Mouse (Mus musculus): ENCODE data around the gene Neurl4.

The Neurl4 gene

GRCm38 (mm10) chr11:69932254-69932653 is 31.4 kb downstream of the Neurl4 start:
- DNase-seq (ENCODE audit: low spot score), result no peak

- no peak for DNase-seq (ENCODE audit: low spot score)
Measured at GRCm38 (mm10) chr11:69933066-69933465, 32.2 kb downstream of the Neurl4 start.

GRCm38 (mm10) chr11:69934169-69934568 is 33.3 kb downstream of the Neurl4 start:
- peak; percentile 91 for DNase-seq (ENCODE audit: low spot score)

DNA sequence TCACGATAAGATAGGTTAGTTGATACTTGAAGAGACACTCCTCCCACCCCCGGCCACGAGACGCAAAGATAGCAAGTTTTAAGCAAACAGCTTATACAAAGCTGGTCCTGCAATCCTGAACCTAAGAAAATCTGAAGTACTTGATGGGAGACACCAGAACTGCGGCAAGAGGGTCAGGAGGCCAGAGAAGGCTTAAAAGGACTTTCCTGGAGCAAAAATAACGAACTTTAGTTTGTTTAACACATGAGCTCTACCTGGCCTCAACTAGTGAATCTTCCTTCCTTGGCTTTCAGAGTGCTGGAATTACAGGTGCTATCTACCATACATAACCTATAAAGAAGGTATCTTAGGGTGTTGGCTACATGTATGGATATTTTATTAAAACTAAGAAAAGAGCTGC is 33.8 kb downstream of the Neurl4 start:
- no peak for DNase-seq (ENCODE audit: low spot score)

GRCm38 (mm10) chr11:69935137-69935879 is 34.4 kb downstream of the Neurl4 start, which contains the start of gene Ybx2:
Gene Ybx2 (plus strand): TSS chr11:69935796.
- peak; percentile 82 for DNase-seq (ENCODE audit: low spot score)

GRCm38 (mm10) chr11:69936156-69936555 is 35.3 kb downstream of the Neurl4 start:
- DNase-seq (ENCODE audit: low spot score), result no peak

GRCm38 (mm10) chr11:69936714-69937347 is 36.0 kb downstream of the Neurl4 start:
- DNase-seq (ENCODE audit: low spot score), result no peak

- no peak for DNase-seq (ENCODE audit: low spot score)
Measured at GRCm38 (mm10) chr11:69937385-69937784, 36.5 kb downstream of the Neurl4 start.

- DNase-seq (ENCODE audit: low spot score), result no peak
Measured at GRCm38 (mm10) chr11:69937834-69938233, 37.0 kb downstream of the Neurl4 start.

DNA sequence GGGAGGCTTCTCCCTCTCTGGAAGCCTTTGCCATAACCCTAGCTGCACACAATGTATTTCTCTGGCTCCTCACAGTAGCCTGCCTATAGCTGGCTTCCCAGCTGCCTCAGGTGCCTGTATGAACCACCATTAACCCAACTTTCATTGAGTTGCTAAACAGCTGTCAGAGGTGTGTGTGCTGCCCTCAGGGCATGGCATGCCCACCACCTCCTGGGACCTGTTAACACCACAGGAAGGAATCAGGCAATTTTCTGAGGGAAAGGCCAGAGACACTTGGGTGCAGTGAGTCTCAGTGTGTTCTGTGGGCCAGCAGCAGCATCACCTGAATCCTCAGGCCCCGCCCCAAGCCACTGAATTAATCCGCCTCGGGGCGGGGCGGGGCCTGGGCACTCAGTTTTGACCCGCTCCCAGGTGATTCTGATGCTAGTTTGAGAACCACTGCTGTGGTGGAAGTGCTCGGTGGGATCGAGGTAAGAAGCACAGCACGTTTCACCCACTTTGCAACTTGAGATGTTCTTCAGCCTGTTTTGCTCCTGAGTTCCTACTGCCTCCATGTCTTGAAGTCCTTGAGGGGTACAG is 37.6 kb downstream of the Neurl4 start:
- no peak for DNase-seq (ENCODE audit: low spot score)

- no peak for DNase-seq (ENCODE audit: low spot score)
Measured at GRCm38 (mm10) chr11:69939181-69939580, 38.3 kb downstream of the Neurl4 start.

DNA sequence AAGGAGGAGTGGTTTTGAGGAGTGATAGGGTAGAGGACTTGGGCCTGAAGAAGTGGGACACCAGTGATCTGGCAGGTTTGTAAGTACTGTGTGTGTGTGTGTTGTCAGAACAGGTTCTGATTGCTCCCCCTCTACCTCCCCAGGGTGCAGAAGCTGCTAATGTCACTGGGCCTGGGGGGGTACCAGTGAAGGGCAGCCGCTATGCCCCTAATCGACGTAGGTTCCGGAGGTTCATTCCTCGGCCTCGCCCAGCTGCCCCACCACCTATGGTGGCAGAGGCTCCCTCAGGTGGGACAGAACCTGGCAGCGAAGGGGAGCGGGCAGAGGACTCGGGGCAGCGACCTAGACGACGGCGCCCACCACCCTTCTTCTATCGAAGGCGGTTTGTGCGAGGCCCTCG is 38.9 kb downstream of the Neurl4 start:
- DNase-seq (ENCODE audit: low spot score), result no peak

DNA sequence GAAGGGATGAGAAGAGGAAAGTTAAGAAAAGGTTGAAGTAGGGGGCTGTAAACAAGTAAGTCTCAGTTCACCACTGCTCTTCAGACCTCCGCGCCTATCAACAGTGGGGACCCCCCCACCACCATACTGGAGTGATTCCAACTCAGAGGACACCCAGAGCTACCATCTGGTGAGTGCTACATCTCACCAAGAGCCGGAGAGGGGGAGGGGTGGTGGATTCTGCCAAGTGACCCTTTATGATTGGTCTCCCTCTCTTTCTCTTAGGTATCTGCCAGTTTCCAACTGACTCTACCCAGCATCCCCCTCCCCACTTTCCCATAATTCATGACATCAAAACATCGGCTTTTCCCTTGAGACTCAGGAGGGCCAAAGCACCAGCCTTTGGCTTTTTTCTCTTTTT is 40.1 kb downstream of the Neurl4 start:
- DNase-seq (ENCODE audit: low spot score), result no peak

GRCm38 (mm10) chr11:69945216-69945615 is 44.3 kb downstream of the Neurl4 start:
- no peak for DNase-seq (ENCODE audit: low spot score)

DNA sequence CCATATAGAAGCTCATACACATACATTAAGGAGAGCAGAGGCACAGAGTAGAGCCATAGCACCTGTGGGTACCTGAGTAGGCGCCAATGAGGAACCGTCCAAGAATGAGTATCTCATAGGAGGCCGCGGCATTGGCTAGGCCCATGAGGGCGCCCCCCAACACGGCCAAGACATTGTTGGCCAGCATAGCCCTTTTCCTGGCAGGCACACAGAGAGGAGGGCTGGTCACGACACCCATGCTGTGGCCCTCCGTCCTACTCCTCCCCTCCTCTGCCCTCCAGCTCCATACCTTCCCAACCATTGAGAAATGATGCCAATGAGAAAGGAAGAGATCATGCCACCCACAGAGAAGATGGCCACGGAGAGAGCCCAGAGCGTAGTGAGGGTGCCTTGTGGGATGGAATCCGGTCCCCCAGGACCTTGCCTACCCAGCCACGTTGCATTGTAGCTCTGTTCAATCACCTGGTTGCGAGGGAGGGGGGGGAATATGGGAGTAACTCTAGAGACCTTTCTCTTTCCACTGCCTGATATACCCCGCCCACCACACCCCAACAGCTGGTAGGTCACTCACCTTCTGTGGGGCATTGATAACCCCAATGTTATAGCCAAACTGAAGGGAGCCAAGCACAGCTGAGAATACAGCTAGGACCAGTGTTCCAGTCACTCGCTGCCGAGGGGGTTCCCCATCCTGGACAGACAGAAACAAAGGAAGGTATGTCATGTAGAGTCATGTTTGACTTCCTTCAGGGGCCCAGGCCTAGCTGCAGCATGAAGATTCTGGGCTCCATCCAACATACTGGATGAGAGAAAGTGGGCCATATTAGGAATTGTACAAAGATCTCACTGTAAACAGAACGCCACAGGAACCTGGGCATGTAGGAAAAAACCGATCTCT is 45.4 kb downstream of the Neurl4 start:
- no peak for DNase-seq (ENCODE audit: low spot score)

- no peak for DNase-seq (ENCODE audit: low spot score)
Measured at GRCm38 (mm10) chr11:69947337-69948065, 46.6 kb downstream of the Neurl4 start.

DNA sequence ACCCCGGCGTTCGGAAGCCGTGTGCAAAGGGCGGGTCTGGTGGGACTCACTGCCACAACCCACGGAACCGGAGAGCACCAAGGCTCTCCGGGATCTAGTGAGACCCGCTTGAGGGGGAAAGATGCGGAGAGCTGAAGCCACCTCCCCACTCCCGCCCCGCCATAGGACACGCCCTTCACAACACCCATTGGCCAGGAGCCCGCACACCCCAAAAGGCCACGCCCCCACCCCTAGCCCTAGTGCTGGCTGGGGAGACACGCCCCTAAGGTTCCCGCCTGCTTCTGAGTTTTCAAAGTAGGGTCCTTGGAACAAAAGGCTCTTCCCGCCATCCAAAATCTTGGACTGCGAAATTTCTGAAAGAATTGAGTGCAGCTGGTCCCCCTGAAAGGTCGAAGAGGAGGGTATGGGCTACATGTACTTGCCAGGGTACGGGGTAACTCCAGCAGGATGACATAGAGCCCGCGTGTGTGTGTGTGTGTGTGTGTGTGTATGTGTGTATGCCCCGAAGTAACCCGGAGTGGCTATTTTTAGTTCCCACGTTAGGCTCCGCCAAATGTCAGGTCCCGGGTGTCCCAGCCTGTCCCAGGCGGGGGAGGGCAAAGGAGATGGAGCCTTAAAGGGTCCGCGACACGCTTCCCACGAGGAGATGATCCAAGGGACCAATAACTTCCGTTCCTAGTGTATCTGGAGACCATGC is 47.3 kb downstream of the Neurl4 start, which contains the start of gene Slc2a4:
Slc2a4 (minus strand) TSS at position 123 of the 697 bp plus-strand sequence.
- peak; percentile 74 for DNase-seq (ENCODE audit: low spot score)

DNA sequence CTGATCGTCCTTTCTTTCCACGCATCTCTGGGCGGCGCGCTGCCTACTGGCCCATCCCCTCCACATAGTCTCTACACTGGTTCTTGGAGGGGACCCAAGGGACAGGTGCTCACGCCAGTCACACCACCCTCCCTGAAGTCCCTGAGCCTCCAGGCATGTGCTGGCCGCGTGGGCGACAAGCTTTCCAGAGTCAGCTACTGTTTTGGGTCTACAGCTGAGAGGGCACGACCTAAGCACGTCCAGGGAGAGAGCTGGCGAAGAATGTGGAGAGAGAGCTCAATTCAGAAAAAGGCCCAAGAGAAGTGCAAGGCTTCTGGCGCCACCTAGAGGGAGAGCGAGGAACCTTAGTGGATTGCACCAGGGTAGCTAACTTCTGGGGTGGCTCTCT is 47.9 kb downstream of the Neurl4 start:
- DNase-seq (ENCODE audit: low spot score), result peak; percentile 87

DNA sequence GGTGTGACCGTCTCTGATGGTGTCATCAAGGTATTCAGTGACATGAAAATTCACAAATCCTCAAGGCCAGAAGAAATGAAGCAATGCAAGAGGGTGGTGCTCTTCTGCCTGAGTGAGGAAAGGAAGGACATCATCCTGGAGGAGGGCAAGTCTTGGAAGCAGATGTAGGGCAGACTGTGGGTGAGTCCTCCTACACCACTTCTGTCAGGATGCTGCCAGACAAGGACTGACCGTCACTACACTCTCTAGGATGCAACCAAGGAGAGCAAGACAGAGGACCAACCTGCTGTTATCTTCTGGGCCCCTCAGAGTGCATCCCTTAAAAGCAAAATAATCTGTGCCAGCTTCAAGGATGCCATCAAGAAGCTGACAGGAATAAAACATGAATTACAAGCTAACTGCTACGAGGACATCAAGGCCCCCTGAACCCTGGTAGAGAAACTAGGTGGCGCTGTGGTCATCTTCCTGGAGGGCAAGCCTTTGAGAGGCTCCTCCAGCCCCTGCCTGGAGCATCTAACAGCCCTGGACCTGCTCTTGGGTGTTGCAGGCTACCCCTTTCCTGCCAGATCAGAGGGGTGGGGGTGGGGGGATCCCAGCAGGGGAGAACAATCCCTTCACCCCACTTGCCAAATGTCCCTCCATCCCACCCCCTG is 50.1 kb downstream of the Neurl4 start:
- no peak for DNase-seq (ENCODE audit: low spot score)

DNA sequence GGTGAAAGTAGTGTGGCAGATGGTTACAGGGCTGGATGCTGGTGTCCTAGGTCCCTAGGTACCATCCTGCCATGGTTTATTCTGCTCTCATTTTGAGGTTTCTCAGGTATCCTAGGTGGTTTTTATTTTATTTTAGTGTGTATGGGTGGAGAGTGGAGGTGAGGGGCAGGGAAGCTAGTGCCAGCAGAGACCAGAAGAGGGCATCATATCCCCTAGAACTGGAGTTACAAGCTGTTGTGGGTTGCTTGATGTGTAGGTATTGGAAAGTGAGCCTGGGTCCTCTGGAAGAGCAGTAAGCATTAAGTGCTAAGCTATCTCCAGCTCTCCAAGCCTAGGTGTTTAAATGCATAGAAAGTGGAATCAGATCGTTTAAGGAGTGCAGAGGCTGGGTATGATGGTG is 51.4 kb downstream of the Neurl4 start:
- DNase-seq (ENCODE audit: low spot score), result no peak

Data from layer of hippocampus, adult 11-12 months (tissue).